Mouse (Mus musculus): ENCODE measurements at regions not wholly inside any gene's neighbourhood (a gene's known extent, or its start where the extent isn't known, plus 50 kb on each side); places are given as distances from the start of the nearest gene placed in this dataset.
"Not testable (repeated sequence)": the region's sequence is repeated elsewhere in the genome, so short reads cannot be mapped to it uniquely, and the experiment has no call there.

GRCm38 (mm10) chr3:79002173-79002848 is 284.0 kb downstream of the Rapgef2 start:
- ChIA-PET POLR2A (no interaction called here), CTCF (no interaction called here)

- ChIA-PET POLR2A (no interaction called here), CTCF (no interaction called here)
Measured at GRCm38 (mm10) chr3:79001754-79002153, 284.6 kb downstream of the Rapgef2 start.

- POLR2A ChIA-PET, result no interaction called here
- CTCF ChIA-PET, result interaction anchor here in 2 of 4 experiments (0.6 to 0.8 kb wide), 2 partner anchors 284 to 557 kb away, joined by 4 read pairs; no protein-coding TSS in a partner anchor
Measured at GRCm38 (mm10) chr3:79000293-79000692, 286.0 kb downstream of the Rapgef2 start.

- ChIA-PET POLR2A (interaction anchor here in 1 of 4 experiments (0.5 kb wide), 1 partner anchor 72 kb away, joined by 3 read pairs; no protein-coding TSS in a partner anchor), CTCF (interaction anchor here in 1 of 4 experiments (0.6 kb wide), 1 partner anchor 210 kb away, joined by 7 read pairs; no protein-coding TSS in a partner anchor)
Measured at GRCm38 (mm10) chr3:78999803-79000202, 286.5 kb downstream of the Rapgef2 start.

GRCm38 (mm10) chr3:78988120-78988519 is 298.2 kb downstream of the Rapgef2 start:
- CTCF ChIA-PET, result interaction anchor here in 1 of 4 experiments (0.8 kb wide), 1 partner anchor 209 kb away, joined by 4 read pairs; no protein-coding TSS in a partner anchor
- POLR2A ChIA-PET, result no interaction called here

GRCm38 (mm10) chr3:78986726-78987125 is 299.6 kb downstream of the Rapgef2 start:
- POLR2A ChIA-PET, result no interaction called here
- CTCF ChIA-PET, result no interaction called here

- ChIA-PET POLR2A (no interaction called here), CTCF (no interaction called here)
Measured at GRCm38 (mm10) chr3:78981057-78981456, 305.3 kb downstream of the Rapgef2 start.

GRCm38 (mm10) chr3:78978781-78979180 is 307.5 kb downstream of the Rapgef2 start:
- ChIA-PET POLR2A (no interaction called here), CTCF (interaction anchor here in 1 of 4 experiments (0.6 kb wide), 1 partner anchor 125 kb away, joined by 3 read pairs; no protein-coding TSS in a partner anchor)

GRCm38 (mm10) chr3:78966683-78967549 is 319.4 kb downstream of the Rapgef2 start:
- CTCF ChIA-PET, POLR2A ChIA-PET: not testable (repeated sequence)

- CTCF ChIA-PET, result interaction anchor here in 3 of 4 experiments (0.6 to 0.7 kb wide), 3 partner anchors 307 to 1068 kb away, joined by 3 to 4 read pairs (median 3); no protein-coding TSS in a partner anchor
- POLR2A ChIA-PET, result interaction anchor here in 1 of 4 experiments (0.6 to 1.0 kb wide), 4 partner anchors 142 to 181 kb away, joined by 3 to 4 read pairs (median 3); no protein-coding TSS in a partner anchor
Measured at GRCm38 (mm10) chr3:78964231-78964858, 322.0 kb downstream of the Rapgef2 start.

- CTCF ChIA-PET, result interaction anchor here in 2 of 4 experiments (1.1 to 1.3 kb wide), 2 partner anchors 239 to 855 kb away, joined by 3 to 4 read pairs; no protein-coding TSS in a partner anchor
- POLR2A ChIA-PET, result interaction anchor here in 1 of 4 experiments (0.5 kb wide), 1 partner anchor 826 kb away, joined by 3 read pairs; no protein-coding TSS in a partner anchor
Measured at GRCm38 (mm10) chr3:78958781-78959180, 327.5 kb downstream of the Rapgef2 start.

- POLR2A ChIA-PET, result no interaction called here
Measured at GRCm38 (mm10) chr3:78955364-78955763, 331.0 kb downstream of the Rapgef2 start.

GRCm38 (mm10) chr3:78949385-78949784 is 336.9 kb downstream of the Rapgef2 start:
- ChIA-PET CTCF (interaction anchor here (0.5 to 2.7 kb wide), 34 partner anchors 9 to 1751 kb away, joined by 3 to 12 read pairs (median 3); no protein-coding TSS in a partner anchor), POLR2A (interaction anchor here in 2 of 4 experiments (0.6 to 1.1 kb wide), 3 partner anchors 162 to 667 kb away, joined by 3 to 7 read pairs (median 3); no protein-coding TSS in a partner anchor)

More at GRCm38 (mm10) chr3:78955364-78955763, 331.0 kb downstream of the Rapgef2 start:
- CTCF ChIA-PET, result interaction anchor here in 1 of 4 experiments (1.6 kb wide), 1 partner anchor 242 kb away, joined by 4 read pairs; no protein-coding TSS in a partner anchor

- POLR2A ChIA-PET, result interaction anchor here in 2 of 4 experiments (0.6 to 0.8 kb wide), 3 partner anchors 211 to 295 kb away, joined by 3 to 5 read pairs (median 3); no protein-coding TSS in a partner anchor
- CTCF ChIA-PET, result interaction anchor here (0.6 to 2.7 kb wide), 17 partner anchors 16 to 894 kb away, joined by 3 to 12 read pairs (median 3); no protein-coding TSS in a partner anchor
Measured at GRCm38 (mm10) chr3:78948700-78949099, 337.6 kb downstream of the Rapgef2 start.

GRCm38 (mm10) chr3:78948171-78948570 is 338.1 kb downstream of the Rapgef2 start:
- ChIA-PET POLR2A (interaction anchor here in 1 of 4 experiments (0.8 kb wide), 1 partner anchor 211 kb away, joined by 3 read pairs; no protein-coding TSS in a partner anchor), CTCF (interaction anchor here (0.6 to 2.7 kb wide), 14 partner anchors 25 to 895 kb away, joined by 3 to 12 read pairs (median 3); no protein-coding TSS in a partner anchor)

- POLR2A ChIA-PET, result no interaction called here
- CTCF ChIA-PET, result no interaction called here
Measured at GRCm38 (mm10) chr3:78947183-78947582, 339.1 kb downstream of the Rapgef2 start.

GRCm38 (mm10) chr3:78944185-78944584 is 342.1 kb downstream of the Rapgef2 start:
- CTCF ChIA-PET, result interaction anchor here in 1 of 4 experiments (0.6 to 0.7 kb wide), 2 partner anchors 258 to 653 kb away, joined by 3 to 4 read pairs; no protein-coding TSS in a partner anchor

GRCm38 (mm10) chr3:78932975-78933374 is 353.3 kb downstream of the Rapgef2 start:
- POLR2A ChIA-PET, result no interaction called here
- CTCF ChIA-PET, result interaction anchor here in 1 of 4 experiments (0.5 kb wide), 1 partner anchor 16 kb away, joined by 3 read pairs; no protein-coding TSS in a partner anchor

More at GRCm38 (mm10) chr3:78944185-78944584, 342.1 kb downstream of the Rapgef2 start:
- POLR2A ChIA-PET, result interaction anchor here in 2 of 4 experiments (0.7 kb wide), 3 partner anchors 8 to 191 kb away, joined by 3 to 6 read pairs (median 5); no protein-coding TSS in a partner anchor
